16 mouse cellular contexts compared by ENCODE assay signal in genomic region chr17:45543115-45543514, GRCm38 (mm10). TPM values are rescaled to one million over a fixed set of nuclear protein-coding genes. Genes with fewer than 3 reads are reported as not detected.
"Had no signal": no experiment of that assay in that cellular context is flagged by ENCODE, and none has a peak within 500 bp of the region (broad histone marks: within the 10 kb centered on the region; RNA-seq: fewer than 3 reads in every experiment).

No protein-coding gene starts in this region.

- DNase-seq: kidney, adult 9 months; kidney, postnatal 36 days; lung, embryonic 14.5 days; lung, postnatal 10 days; lung, postnatal 4 days; midbrain, embryonic 14.5 days; thymus, postnatal 4 days had no signal

- H3K27ac ChIP-seq: kidney, postnatal 0 days; limb, embryonic 15.5 days; liver, embryonic 12.5 days; midbrain, embryonic 10.5 days; neural tube, embryonic 13.5 days; stomach, postnatal 0 days had no signal

- H3K4me3 ChIP-seq: limb, embryonic 15.5 days; liver, embryonic 12.5 days; midbrain, embryonic 10.5 days; myocyte; neural tube, embryonic 13.5 days had no signal

RNA-seq across cellular contexts. Expression of gene Tmem151b, which starts 6.4 kb away (rescaled TPM):
- total RNA-seq: megakaryocyte, adult 5-6 weeks had no signal

RNA-seq across cellular contexts. Expression of gene Tcte1, which starts 19.9 kb away (rescaled TPM):
- total RNA-seq: megakaryocyte, adult 5-6 weeks had no signal
- polyA plus RNA-seq: liver, embryonic 16.5 days; myocyte had no signal
